Comparison of ENCODE assay signal across 8 mouse cellular contexts in the genomic region with DNA sequence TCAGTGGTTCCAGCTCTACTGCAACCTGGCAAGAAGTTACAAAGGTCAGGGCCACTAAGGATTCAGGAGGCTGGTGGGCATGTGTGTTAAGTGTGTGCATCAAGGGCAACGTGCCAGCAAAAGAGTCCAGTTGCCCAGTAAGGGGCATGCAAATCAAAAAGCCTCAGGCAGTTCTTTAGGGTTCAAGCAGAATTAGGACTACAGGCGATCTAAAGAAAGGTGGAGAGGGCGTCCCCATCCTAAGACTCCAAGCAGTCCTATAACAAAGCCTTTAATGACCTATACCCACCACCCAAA. TPM values are rescaled to one million over a fixed set of nuclear protein-coding genes. Genes with fewer than 3 reads are reported as not detected.
DNase-seq lines count a peak whose midpoint lies in the region; ATAC-seq lines count a peak whose summit lies in the region.

No protein-coding gene starts in this region.

- peaks cover 43% of the 10 kb centered on the region for H3K4me1 ChIP-seq in limb, embryonic 13.5 days

- peak; percentile 16 for DNase-seq in embryo, embryonic 10.5 days (ENCODE audit: low spot score)
- no peak for DNase-seq in embryo, embryonic 9.5 days (ENCODE audit: extremely low spot score)
- peak; percentile 52 for DNase-seq in NIH3T3 (ENCODE audit: low read depth)
- DNase-seq in heart, postnatal 4 days, result peak; percentile 39
- peak; percentile 63 for DNase-seq in testis, postnatal 10 days (ENCODE audit: low spot score)
- DNase-seq in ovary, postnatal 10 days (ENCODE audit: low spot score), result no peak
- no peak for DNase-seq in urinary bladder, postnatal 36 days (ENCODE audit: low spot score in 2 of 2)

- 32% methylated on average over 3 of the region's 3 CpGs for WGBS in limb, embryonic 13.5 days

- peak overlapping the region; percentile 88 for H3K9ac ChIP-seq in limb, embryonic 13.5 days

- H3K36me3 ChIP-seq in limb, embryonic 13.5 days, result peaks cover 57% of the 10 kb centered on the region

- H3K9me3 ChIP-seq in limb, embryonic 13.5 days, result no peaks in the 10 kb centered on the region

- peak overlapping the region; percentile 77 for H3K4me2 ChIP-seq in limb, embryonic 13.5 days (replicated peaks)

- ATAC-seq in limb, embryonic 13.5 days (ENCODE audit: low FRiP score, low read depth), result no peak

- H3K4me3 ChIP-seq in limb, embryonic 13.5 days, result peak overlapping the region; percentile 91

- H3K27me3 ChIP-seq in limb, embryonic 13.5 days, result no peaks in the 10 kb centered on the region

- peak overlapping the region; percentile 91 for H3K27ac ChIP-seq in limb, embryonic 13.5 days

RNA-seq across cellular contexts. Expression of a gene that starts 0.8 kb away (rescaled TPM):
- total RNA-seq in heart, postnatal 4 days (2021), result 10 to 100 TPM; 42.1 to 42.8 TPM
- 120 and 129 TPM in 2 replicates for polyA plus RNA-seq in limb, embryonic 13.5 days (2015; fragmentation: Nextera tagmentation; extraction: Ambion mirVana)

RNA-seq across cellular contexts. Expression of a gene that starts 1.1 kb away (rescaled TPM):
- total RNA-seq in heart, postnatal 4 days (2021), result 100 to 1,000 TPM; 311 to 313 TPM
- polyA plus RNA-seq in limb, embryonic 13.5 days (2015; fragmentation: Nextera tagmentation; extraction: Ambion mirVana), result 165 and 173 TPM in 2 replicates

RNA-seq across cellular contexts. Expression of a gene that starts 7.3 kb away (rescaled TPM):
- total RNA-seq in heart, postnatal 4 days (2021), result under 1 TPM; 0.16 to 0.26 TPM
- 0.18 and 0.22 TPM in 2 replicates for polyA plus RNA-seq in limb, embryonic 13.5 days (2015; fragmentation: Nextera tagmentation; extraction: Ambion mirVana)

RNA-seq across cellular contexts. Expression of a gene that starts 8.2 kb away (rescaled TPM):
- 100 to 1,000 TPM; 572 to 580 TPM for total RNA-seq in heart, postnatal 4 days (2021)
- 1,638 and 1,674 TPM in 2 replicates for polyA plus RNA-seq in limb, embryonic 13.5 days (2015; fragmentation: Nextera tagmentation; extraction: Ambion mirVana)

RNA-seq across cellular contexts. Expression of a gene that starts 10.8 kb away (rescaled TPM):
- 1,000 to 10,000 TPM; 1,339 to 1,391 TPM for total RNA-seq in heart, postnatal 4 days (2021)
- 52.3 and 57.1 TPM in 2 replicates for polyA plus RNA-seq in limb, embryonic 13.5 days (2015; fragmentation: Nextera tagmentation; extraction: Ambion mirVana)

Comparison
In these comparisons a context has a peak if more than half of its experiments do, and no peak if none do; other contexts are left out.
1. DNase-seq: peak in embryo, embryonic 10.5 days (single experiment), NIH3T3 (single experiment), heart, postnatal 4 days (single experiment) and testis, postnatal 10 days (single experiment); none in embryo, embryonic 9.5 days (single experiment), ovary, postnatal 10 days (single experiment) and urinary bladder, postnatal 36 days (0 of 2).